Mouse (Mus musculus) B cell, adult (primary cell): Measurements from ENCODE around the gene Dpm2. TPM values are rescaled to one million over a fixed set of nuclear protein-coding genes. Genes with fewer than 3 reads are reported as not detected.

Experiments used
- total RNA-seq: library from RNA; stranded (reverse); gene quantifications from 4 replicates; pipeline ENCODE4 v1.2.4, GENCODE M21; 2023; ENCODE audit not compliant: inconsistent age

Gene Dpm2
- total RNA-seq: 66.0 to 73.0 TPM (median 69.5 TPM) in 4 replicates

GRCm38 (mm10) chr2:32570698-32571494, at the start of gene Dpm2:
TSS of gene Dpm2 (plus strand) at chr2:32570858.

GRCm38 (mm10) chr2:32534733-32535471, 35.8 kb upstream of the Dpm2 start, which contains the start of gene Fam102a:
TSS of gene Fam102a (plus strand) at chr2:32535332.

GRCm38 (mm10) chr2:32574497-32574896, 3.8 kb downstream of the Dpm2 start, which contains the start of gene Pip5kl1:
TSS of gene Pip5kl1 (plus strand) at chr2:32574797.

GRCm38 (mm10) chr2:32575586-32576160, 5.0 kb downstream of the Dpm2 start, which contains the start of gene 9430097D07Rik:
TSS of gene 9430097D07Rik (minus strand) at chr2:32575684.

GRCm38 (mm10) chr2:32586871-32587351, 16.3 kb downstream of the Dpm2 start, which contains the start of gene St6galnac4:
TSS of gene St6galnac4 (plus strand) at chr2:32587095.

GRCm38 (mm10) chr2:32599409-32599808, 28.8 kb downstream of the Dpm2 start, which contains the start of gene St6galnac6:
TSS of gene St6galnac6 (plus strand) at chr2:32599709.

DNA sequence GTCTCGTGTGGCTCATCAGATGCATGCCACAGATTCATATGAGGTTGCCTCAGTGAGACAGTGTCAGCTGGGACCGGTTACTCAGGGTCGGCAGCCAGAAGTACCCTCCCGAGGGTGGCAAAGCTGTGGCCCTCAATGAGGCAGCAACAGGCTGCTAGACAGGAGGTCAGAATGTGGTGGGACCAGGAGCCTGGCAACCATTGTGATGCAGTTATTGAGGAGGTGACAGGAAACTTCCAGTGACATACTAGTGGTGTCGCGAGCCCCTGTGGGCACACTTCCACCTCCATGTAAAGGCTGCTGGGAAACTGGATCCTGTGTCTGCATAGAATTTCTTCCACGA, 50.8 kb downstream of the Dpm2 start, which contains the start of gene Ak1:
Gene Ak1 (plus strand): TSS at position 242 of the 343 bp plus-strand sequence.

Other genes starting within 250 kb of the Dpm2 start
- 126 to 147 TPM (median 133 TPM) in 4 replicates for gene Ciz1, start 218.5 kb upstream of the Dpm2 start, total RNA-seq
- gene Dnm1, start 217.5 kb upstream of the Dpm2 start, total RNA-seq: not detected in 4 replicates
- 46.4 to 54.8 TPM (median 49.3 TPM) in 4 replicates for gene 1110008P14Rik, start 188.9 kb upstream of the Dpm2 start, total RNA-seq
- 0.93 to 1.2 TPM (median 1.0 TPM) in 3 of 4 replicates, not detected in the other for gene Lcn2, start 182.6 kb upstream of the Dpm2 start, total RNA-seq
- 5.7 to 12.4 TPM (median 10.7 TPM) in 4 replicates for gene Ptges2, start 175.0 kb upstream of the Dpm2 start, total RNA-seq
- gene Naif1, start 120.4 kb upstream of the Dpm2 start, total RNA-seq: 4.0 to 5.6 TPM (median 4.4 TPM) in 4 replicates
- gene Slc25a25, start 119.4 kb upstream of the Dpm2 start, total RNA-seq: 34.7 to 41.9 TPM (median 39.7 TPM) in 4 replicates
- gene Fam102a, start 35.5 kb upstream of the Dpm2 start, total RNA-seq: 61.5 to 65.8 TPM (median 63.9 TPM) in 4 replicates
- gene Pip5kl1, start 3.9 kb downstream of the Dpm2 start, total RNA-seq: 0.64 to 0.84 TPM (median 0.79 TPM) in 4 replicates
- gene 9430097D07Rik, start 4.8 kb downstream of the Dpm2 start, total RNA-seq: not detected in 4 replicates
- gene St6galnac4, start 16.2 kb downstream of the Dpm2 start, total RNA-seq: 60.4 to 66.2 TPM (median 64.5 TPM) in 4 replicates
- 7.2 to 13.8 TPM (median 9.2 TPM) in 4 replicates for gene St6galnac6, start 28.9 kb downstream of the Dpm2 start, total RNA-seq
- gene Ak1, start 50.9 kb downstream of the Dpm2 start, total RNA-seq: 0.26 to 1.2 TPM (median 0.62 TPM) in 4 replicates
- 0.45 to 0.99 TPM (median 0.67 TPM) in 4 replicates for gene Eng, start 75.7 kb downstream of the Dpm2 start, total RNA-seq
- 26.9 to 36.5 TPM (median 31.6 TPM) in 4 replicates for gene Fpgs, start 133.3 kb downstream of the Dpm2 start, total RNA-seq
- 135 to 164 TPM (median 162 TPM) in 4 replicates for gene Cdk9, start 142.2 kb downstream of the Dpm2 start, total RNA-seq
- 89.6 to 94.2 TPM (median 93.4 TPM) in 4 replicates for gene Sh2d3c, start 150.2 kb downstream of the Dpm2 start, total RNA-seq
- gene 6330409D20Rik, start 170.2 kb downstream of the Dpm2 start, total RNA-seq: not detected in 4 replicates
- 31.3 to 39.1 TPM (median 34.5 TPM) in 4 replicates for gene Tor2a, start 186.4 kb downstream of the Dpm2 start, total RNA-seq
- gene Ttc16, start 204.8 kb downstream of the Dpm2 start, total RNA-seq: 0.24 to 0.61 TPM in 2 of 4 replicates, not detected in the others
- gene Ptrh1, start 204.9 kb downstream of the Dpm2 start, total RNA-seq: 2.5 to 7.2 TPM (median 3.3 TPM) in 4 replicates
- 0.32 TPM in 1 of 4 replicates, not detected in the others for gene Cfap157, start 213.6 kb downstream of the Dpm2 start, total RNA-seq